Mouse (Mus musculus) limb, embryonic 11.5 days (tissue): Measurements from ENCODE around the gene Ier5. TPM values are rescaled to one million over a fixed set of nuclear protein-coding genes. Genes with fewer than 3 reads are reported as not detected.

Source experiments
- ATAC-seq: fragments of 200-750 bp; cut with Nextera tagmentation; 2 replicates; pipeline ENCODE4 v1.8.0; 2017; ENCODE audit warnings: low read depth; ENCODE audit not compliant: insufficient number of reproducible peaks, low FRiP score, low TSS enrichment
- DNase-seq: peaks from one replicate; pipeline ENCODE4 v3.0.0-alpha.2; 2015; ENCODE audit warnings: low spot score
- H3K27ac ChIP-seq: fragments of 300-500 bp; sonication (generic); replicated peaks from 2 replicates; pipeline ENCODE4 v1.5.1; 2014; ENCODE audit warnings: low read depth, mild to moderate bottlenecking, low read length
- H3K27me3 ChIP-seq: fragments of 300-500 bp; sonication (generic); 2 replicates; pipeline ENCODE4 v1.6.1; 2014; ENCODE audit warnings: mild to moderate bottlenecking, low read length, mixed read lengths; ENCODE audit not compliant: control insufficient read depth, insufficient read depth
- H3K36me3 ChIP-seq: fragments of 300-500 bp; sonication (generic); 2 replicates; pipeline ENCODE4 v1.6.1; 2014; ENCODE audit warnings: mild to moderate bottlenecking, low read length, moderate library complexity, mixed read lengths; ENCODE audit not compliant: control insufficient read depth, insufficient read depth
- H3K4me1 ChIP-seq: fragments of 300-500 bp; sonication (generic); 2 replicates; pipeline ENCODE4 v1.6.1; 2014; ENCODE audit warnings: low read length, mixed read lengths; ENCODE audit not compliant: control insufficient read depth, insufficient read depth
- H3K4me2 ChIP-seq: fragments of 300-500 bp; sonication (generic); 2 replicates; pipeline ENCODE4 v1.6.1; 2014; ENCODE audit warnings: low read depth, mild to moderate bottlenecking, moderate library complexity; ENCODE audit not compliant: severe bottlenecking
- H3K4me3 ChIP-seq: fragments of 300-500 bp; sonication (generic); 2 replicates; pipeline ENCODE4 v1.5.1; 2014; ENCODE audit warnings: low read depth, low read length
- H3K9ac ChIP-seq: fragments of 300-500 bp; sonication (generic); 2 replicates; pipeline ENCODE4 v1.6.1; 2014; ENCODE audit warnings: mild to moderate bottlenecking, low read length
- H3K9me3 ChIP-seq: fragments of 300-500 bp; sonication (generic); 2 replicates; pipeline ENCODE4 v1.6.1; 2016; ENCODE audit warnings: low read length; ENCODE audit not compliant: control insufficient read depth
- WGBS: fragments of 180-500 bp; shearing (Covaris S2); extraction: QIAGEN DNeasy Blood & Tissue Kit; methylation state at CpG from one replicate; pipeline ENCODE4 v1.1.7; 2014; 5-methylcytosine and 5-hydroxymethylcytosine counted together
- polyA plus RNA-seq: library from polyadenylated mRNA; unstranded; fragments of >200 nt; fragmentation: Nextera tagmentation; extraction: Ambion mirVana; gene quantifications from 2 replicates; pipeline ENCODE4 v1.2.1, GENCODE M21; 2014

The Ier5 gene
- polyA plus RNA-seq, 1 experiment from 2014 or later, result 12.4 TPM

GRCm38 (mm10) chr1:155126716-155127115 is 27.3 kb upstream of the Ier5 start:
- no peaks in the 10 kb centered on the region for H3K36me3 ChIP-seq
- no peak for ATAC-seq
- no peak for DNase-seq
- 86% methylated on average over 5 of the region's 5 CpGs for WGBS
- no peaks in the 10 kb centered on the region for H3K27me3 ChIP-seq
- H3K4me1 ChIP-seq, result no peaks in the 10 kb centered on the region; the same call in 1 of the 2 replicates
- H3K9ac ChIP-seq, result no peak overlapping the region
- H3K4me3 ChIP-seq, result no peak overlapping the region
- no peak overlapping the region for H3K27ac ChIP-seq
- H3K4me2 ChIP-seq, result no peak overlapping the region
- no peaks in the 10 kb centered on the region for H3K9me3 ChIP-seq

GRCm38 (mm10) chr1:155124397-155124796 is 25.0 kb upstream of the Ier5 start:
- WGBS, result 91% methylated on average over 5 of the region's 5 CpGs
- Histone ChIP-seq H3K4me1 (no peaks in the 10 kb centered on the region; the same call in 1 of the 2 replicates), H3K4me3 (no peak overlapping the region), H3K9ac (no peak overlapping the region), H3K4me2 (no peak overlapping the region), H3K27me3 (no peaks in the 10 kb centered on the region), H3K27ac (no peak overlapping the region), H3K36me3 (no peaks in the 10 kb centered on the region), H3K9me3 (no peaks in the 10 kb centered on the region)
- DNase-seq (no peak), ATAC-seq (no peak)

GRCm38 (mm10) chr1:155121977-155122939 is 22.8 kb upstream of the Ier5 start:
- no peak for DNase-seq
- Histone ChIP-seq H3K27me3 (no peaks in the 10 kb centered on the region), H3K4me1 (no peaks in the 10 kb centered on the region; the same call in 1 of the 2 replicates), H3K9me3 (no peaks in the 10 kb centered on the region), H3K4me2 (no peak overlapping the region), H3K9ac (no peak overlapping the region), H3K4me3 (no peak overlapping the region), H3K36me3 (no peaks in the 10 kb centered on the region), H3K27ac (no peak overlapping the region)
- 83% methylated on average over 21 of the region's 21 CpGs for WGBS
- no peak for ATAC-seq

- no peaks in the 10 kb centered on the region; the same call in 1 of the 2 replicates for H3K4me1 ChIP-seq
- no peak for DNase-seq
- H3K36me3 ChIP-seq, result no peaks in the 10 kb centered on the region
- no peaks in the 10 kb centered on the region for H3K9me3 ChIP-seq
- no peaks in the 10 kb centered on the region for H3K27me3 ChIP-seq
- ATAC-seq, result no peak
- no peak overlapping the region for H3K4me3 ChIP-seq
- no peak overlapping the region for H3K9ac ChIP-seq
- 59% methylated on average over 1 of the region's 1 CpGs for WGBS
- H3K27ac ChIP-seq, result no peak overlapping the region
- H3K4me2 ChIP-seq, result no peak overlapping the region
These were observed 20.3 kb upstream of the Ier5 start for GRCm38 (mm10) chr1:155119719-155120118.

GRCm38 (mm10) chr1:155113946-155114345 is 14.5 kb upstream of the Ier5 start:
- 18% methylated on average over 3 of the region's 3 CpGs for WGBS
- H3K4me2 ChIP-seq, result no peak overlapping the region
- H3K27me3 ChIP-seq, result no peaks in the 10 kb centered on the region
- peaks cover 8% of the 10 kb centered on the region; the same call in 1 of the 2 replicates for H3K4me1 ChIP-seq
- DNase-seq (no peak), ATAC-seq (no peak)
- no peaks in the 10 kb centered on the region for H3K36me3 ChIP-seq
- no peak overlapping the region for H3K9ac ChIP-seq
- no peak overlapping the region for H3K27ac ChIP-seq
- H3K4me3 ChIP-seq, result no peak overlapping the region
- no peaks in the 10 kb centered on the region for H3K9me3 ChIP-seq

- Histone ChIP-seq H3K4me2 (no peak overlapping the region), H3K36me3 (no peaks in the 10 kb centered on the region), H3K9me3 (no peaks in the 10 kb centered on the region), H3K4me3 (no peak overlapping the region), H3K9ac (no peak overlapping the region), H3K27ac (no peak overlapping the region), H3K4me1 (peaks cover 13% of the 10 kb centered on the region), H3K27me3 (no peaks in the 10 kb centered on the region)
- no peak for ATAC-seq
- DNase-seq, result no peak
- WGBS, result 85% methylated on average over 1 of the region's 1 CpGs
These were observed 13.4 kb upstream of the Ier5 start for GRCm38 (mm10) chr1:155112875-155113274.

GRCm38 (mm10) chr1:155112118-155112517 is 12.7 kb upstream of the Ier5 start:
- Histone ChIP-seq H3K4me2 (no peak overlapping the region), H3K9me3 (no peaks in the 10 kb centered on the region), H3K4me1 (peaks cover 13% of the 10 kb centered on the region), H3K9ac (no peak overlapping the region), H3K27ac (no peak overlapping the region), H3K36me3 (no peaks in the 10 kb centered on the region), H3K4me3 (no peak overlapping the region), H3K27me3 (no peaks in the 10 kb centered on the region)
- DNase-seq (no peak), ATAC-seq (no peak)
- 36% methylated on average over 4 of the region's 4 CpGs for WGBS

- Histone ChIP-seq H3K9ac (no peak overlapping the region), H3K4me2 (no peak overlapping the region), H3K4me3 (no peak overlapping the region), H3K27me3 (no peaks in the 10 kb centered on the region), H3K27ac (no peak overlapping the region), H3K4me1 (peaks cover 13% of the 10 kb centered on the region), H3K36me3 (no peaks in the 10 kb centered on the region), H3K9me3 (no peaks in the 10 kb centered on the region)
- WGBS, result 23% methylated on average over 6 of the region's 6 CpGs
- no peak for DNase-seq
- no peak for ATAC-seq
These were observed 12.1 kb upstream of the Ier5 start for GRCm38 (mm10) chr1:155111491-155111890.
